Mouse (Mus musculus) gonadal fat pad, adult 2 months (tissue): ENCODE measurements around the gene Rhobtb1. TPM values are rescaled to one million over a fixed set of nuclear protein-coding genes. Genes with fewer than 3 reads are reported as not detected.

Source experiments
- DNase-seq: peaks from one replicate; pipeline ENCODE4 v3.0.0-alpha.2; 2012; ENCODE audit warnings: low read depth
- polyA plus RNA-seq: library from polyadenylated mRNA; depleted of rRNA; stranded (reverse); fragments of >200 nt; gene quantifications from 2 replicates; pipeline ENCODE4 v1.2.3, GENCODE M21; 2012

Rhobtb1 gene
- polyA plus RNA-seq, 1 experiment, result 7.4 TPM

- no peak for DNase-seq
These were observed 12.0 kb downstream of the Rhobtb1 start for GRCm38 (mm10) chr10:69163216-69163615.

GRCm38 (mm10) chr10:69165125-69165524, 13.9 kb downstream of the Rhobtb1 start:
- DNase-seq, result no peak

GRCm38 (mm10) chr10:69165847-69166246, 14.6 kb downstream of the Rhobtb1 start:
- DNase-seq, result no peak

GRCm38 (mm10) chr10:69166514-69166913, 15.3 kb downstream of the Rhobtb1 start:
- no peak for DNase-seq

GRCm38 (mm10) chr10:69172412-69172811, 21.2 kb downstream of the Rhobtb1 start:
- no peak for DNase-seq

GRCm38 (mm10) chr10:69176116-69176515, 24.9 kb downstream of the Rhobtb1 start:
- no peak for DNase-seq

DNA sequence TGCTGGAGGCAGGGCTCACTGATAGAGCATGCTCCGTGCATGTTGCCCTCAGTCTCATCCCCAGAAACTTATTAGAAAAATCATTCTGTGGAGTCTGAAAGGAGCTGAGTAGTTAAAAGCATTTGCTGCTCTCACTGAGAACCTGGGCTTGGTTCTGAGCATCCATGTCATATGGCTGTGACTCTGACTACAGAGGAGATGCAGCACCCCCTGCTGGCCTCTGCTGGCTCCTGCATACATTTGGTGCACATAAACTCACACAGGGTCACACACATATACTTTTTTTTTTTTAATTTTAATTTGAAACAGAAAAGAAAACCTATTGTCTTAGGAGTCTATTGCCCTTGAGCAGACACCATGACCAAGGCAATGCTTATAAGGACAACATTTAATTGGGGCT, 28.1 kb downstream of the Rhobtb1 start:
- no peak for DNase-seq

- DNase-seq, result no peak
These were observed 29.8 kb downstream of the Rhobtb1 start for GRCm38 (mm10) chr10:69180997-69181396.

DNA sequence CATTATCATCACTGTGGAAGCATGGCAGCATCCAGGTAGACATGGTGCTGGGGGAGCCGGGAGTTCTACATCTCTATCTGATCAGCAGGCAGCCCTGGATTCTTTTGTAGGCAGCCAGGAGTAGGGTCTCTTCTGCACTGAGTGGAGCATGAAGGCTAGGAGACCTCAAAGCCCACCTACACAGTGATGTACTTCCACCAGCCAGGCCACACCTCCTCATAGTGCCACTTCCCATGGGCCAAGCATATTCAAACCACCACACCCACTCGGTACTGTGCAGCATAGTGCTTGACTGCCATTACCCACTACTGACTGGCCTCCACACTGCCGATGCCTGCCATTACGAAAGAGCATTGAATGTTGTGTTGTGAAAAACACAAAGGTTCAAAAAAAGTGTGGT, 33.7 kb downstream of the Rhobtb1 start:
- DNase-seq, result no peak

DNA sequence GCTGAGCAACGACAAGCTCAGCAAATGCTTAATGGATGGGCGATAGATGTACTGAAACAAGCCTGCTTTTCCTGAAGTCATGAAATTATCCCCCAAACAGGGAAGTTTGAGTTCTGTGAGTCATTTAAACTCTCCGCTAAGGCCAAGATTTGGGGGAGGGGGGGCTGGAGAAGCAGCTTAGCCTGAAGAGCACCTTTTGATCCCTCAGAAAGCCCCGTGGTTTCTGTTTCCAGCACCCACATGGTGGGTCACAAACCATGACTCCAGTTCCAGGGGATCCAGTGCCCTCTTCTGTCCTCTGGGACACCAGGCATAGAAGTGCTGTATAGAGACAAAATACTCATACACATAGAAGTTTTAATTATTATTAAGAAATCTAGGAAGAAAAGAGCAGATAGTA, 34.2 kb downstream of the Rhobtb1 start:
- no peak for DNase-seq

GRCm38 (mm10) chr10:69185894-69186893, 35.0 kb downstream of the Rhobtb1 start:
- peak; percentile 61 for DNase-seq

DNA sequence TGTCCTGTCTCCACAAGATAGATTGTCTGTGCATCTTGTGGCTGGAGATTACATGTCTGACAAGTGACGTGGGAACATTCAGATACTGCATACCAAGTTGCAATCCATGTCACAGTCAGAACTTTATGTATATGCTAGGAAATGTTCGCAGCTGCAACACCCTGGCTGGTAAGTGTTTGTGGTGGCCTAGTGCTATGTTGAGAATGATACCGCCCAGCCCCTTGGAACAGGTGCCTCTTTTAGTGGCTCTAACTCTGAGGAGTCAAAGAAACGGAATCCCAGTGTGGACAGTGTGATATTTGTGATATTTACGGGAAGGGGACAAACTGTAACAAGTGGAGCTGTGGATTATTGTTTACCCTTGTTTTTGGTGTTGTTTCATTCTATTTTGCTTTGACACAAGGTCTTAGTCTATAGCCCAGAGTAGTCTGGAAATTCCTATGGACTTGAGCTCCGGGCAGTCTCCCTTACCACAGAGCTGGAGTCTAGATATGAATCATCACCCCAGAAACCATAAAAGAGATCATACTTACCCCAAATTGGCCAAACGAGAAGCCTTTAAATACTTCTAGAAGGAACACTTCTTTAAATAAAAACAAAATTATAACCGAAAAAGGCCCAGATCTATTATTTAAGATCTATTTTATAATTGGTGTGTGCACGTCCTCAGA, 36.7 kb downstream of the Rhobtb1 start:
- DNase-seq, result no peak

DNA sequence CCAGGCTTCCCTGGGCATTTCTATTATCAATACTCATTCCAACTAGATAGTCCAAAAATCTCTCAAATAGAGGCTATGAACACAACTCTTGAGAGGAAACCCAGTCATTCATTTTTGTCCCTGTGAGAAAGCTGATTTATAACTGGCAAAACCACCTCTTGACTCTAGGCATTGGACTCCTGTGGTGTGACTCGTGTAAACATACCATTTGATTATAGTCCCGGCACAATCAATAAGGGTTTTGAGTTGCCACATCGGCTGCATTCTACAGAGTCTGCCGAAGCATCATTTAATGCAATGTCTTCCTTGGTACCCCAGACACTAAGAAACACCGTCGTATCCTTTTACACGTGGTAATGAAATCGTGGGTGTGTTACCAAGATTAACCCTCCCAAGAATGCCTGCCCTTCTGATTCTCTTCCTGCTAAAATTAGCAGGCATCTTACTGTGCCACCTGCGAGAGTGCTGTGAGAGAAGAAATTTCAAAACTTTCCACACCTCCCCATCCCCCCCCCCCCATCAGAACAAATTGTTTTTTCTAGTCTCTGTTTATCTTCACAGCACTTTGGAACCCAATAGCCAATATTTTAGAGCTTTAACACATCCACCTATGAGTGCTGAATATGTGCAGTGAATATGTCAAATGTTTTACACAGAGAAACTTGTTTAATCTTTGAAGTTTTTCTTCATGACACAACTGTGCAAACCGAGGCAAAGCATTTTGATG, 39.4 kb downstream of the Rhobtb1 start:
- no peak for DNase-seq

- no peak for DNase-seq
These were observed 41.0 kb downstream of the Rhobtb1 start for GRCm38 (mm10) chr10:69192266-69192665.

- no peak for DNase-seq
These were observed 42.5 kb downstream of the Rhobtb1 start for GRCm38 (mm10) chr10:69193721-69194120.

DNA sequence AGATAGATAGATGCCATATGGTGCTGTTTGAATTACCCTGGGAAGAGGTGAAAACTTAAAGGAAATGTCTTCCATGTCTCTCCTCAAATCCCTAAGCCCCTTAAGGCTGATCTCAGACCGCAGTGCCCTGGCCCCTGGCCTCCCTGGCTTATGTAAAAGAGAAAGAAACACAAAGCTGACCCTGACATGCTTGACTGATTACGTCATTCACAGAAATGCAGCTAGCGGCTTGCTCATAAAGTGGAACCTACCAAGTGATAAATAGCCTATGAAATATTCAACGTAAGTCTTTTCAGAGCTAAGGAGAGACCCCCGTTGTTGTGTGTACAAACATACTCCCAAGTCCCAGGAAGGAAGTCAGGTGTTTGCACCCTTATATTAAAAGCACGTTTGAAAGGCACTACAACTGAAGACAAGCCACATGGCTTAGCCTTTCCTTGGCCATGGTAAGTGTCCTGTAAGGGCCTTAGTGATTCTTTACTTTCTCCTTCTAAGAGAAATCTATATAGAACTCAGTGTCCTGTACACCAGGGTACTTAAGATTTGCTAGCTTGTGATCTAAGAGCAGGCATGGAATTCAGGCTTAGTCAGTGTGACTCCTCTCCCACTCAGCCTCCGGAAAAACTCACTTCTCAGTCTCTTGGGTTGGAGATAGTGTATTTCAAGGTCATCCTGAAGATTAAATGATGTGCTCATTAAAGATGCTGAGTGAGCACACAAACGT, 53.6 kb downstream of the Rhobtb1 start:
- no peak for DNase-seq

DNA sequence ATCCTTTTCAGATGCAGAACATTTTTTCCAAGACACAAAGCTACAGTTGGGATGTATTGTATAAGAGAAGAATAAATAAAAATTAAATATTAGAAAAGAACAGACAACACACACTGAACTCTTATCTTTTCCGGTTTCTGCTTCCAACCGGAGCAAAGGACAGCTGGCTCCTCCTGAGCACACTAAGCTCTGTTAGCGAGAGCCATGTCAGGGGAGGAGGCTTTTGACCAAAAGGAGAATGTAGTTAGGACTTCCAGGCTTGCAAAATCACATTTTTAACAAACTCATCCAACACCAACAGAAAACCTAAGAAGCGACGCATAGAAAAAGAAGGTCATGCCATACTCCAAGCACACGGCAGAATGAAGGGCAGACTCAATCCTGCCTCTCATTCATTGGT, 54.8 kb downstream of the Rhobtb1 start:
- DNase-seq, result no peak

GRCm38 (mm10) chr10:69207481-69207880, 56.2 kb downstream of the Rhobtb1 start:
- DNase-seq, result no peak

- DNase-seq, result no peak
These were observed 56.9 kb downstream of the Rhobtb1 start for GRCm38 (mm10) chr10:69207981-69208630.

- DNase-seq, result no peak
These were observed 57.5 kb downstream of the Rhobtb1 start for GRCm38 (mm10) chr10:69208705-69209104.

GRCm38 (mm10) chr10:69210006-69210405, 58.8 kb downstream of the Rhobtb1 start:
- DNase-seq, result no peak
